Mouse (Mus musculus) ovary, postnatal 14 days (tissue): ENCODE data around the gene Ssbp3.

ENCODE experiments used
- DNase-seq: peaks from one replicate; pipeline ENCODE4 v3.0.0; 2022; ENCODE audit warnings: low spot score

Ssbp3 gene

DNA sequence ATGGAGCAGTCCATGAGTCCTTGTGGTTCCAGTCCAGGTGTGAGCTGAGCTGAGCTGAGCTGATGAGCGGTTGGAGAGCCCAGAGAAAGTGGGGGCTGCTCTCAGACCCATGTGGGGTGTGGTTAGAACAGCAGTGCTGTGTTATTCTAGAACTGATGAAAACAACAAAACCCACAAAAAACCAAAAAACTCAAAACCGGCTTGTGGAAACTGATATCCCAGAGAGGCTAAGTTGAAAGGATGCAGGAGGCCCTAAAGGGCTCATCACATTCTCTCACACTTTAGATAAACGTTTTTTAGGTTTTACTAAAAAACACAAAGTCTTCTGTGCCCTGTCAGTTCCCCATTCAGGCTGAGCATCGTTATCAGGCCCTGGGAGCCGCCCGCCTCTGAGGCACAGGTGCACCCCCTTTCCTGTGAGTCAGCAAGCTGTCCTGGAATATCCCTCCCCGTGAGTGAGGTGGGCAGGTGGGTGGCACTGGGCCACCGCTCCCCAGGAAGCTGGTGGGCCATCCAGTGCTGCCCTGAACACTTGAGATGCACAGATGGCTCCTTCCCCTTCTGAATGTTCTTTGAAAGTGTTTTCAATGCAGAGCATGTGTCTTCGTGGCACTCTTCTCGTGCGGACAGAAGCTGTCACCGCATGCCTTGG lies 24.6 kb downstream of the Ssbp3 start:
- DNase-seq = no peak

GRCm38 (mm10) chr4:106935583-106935935 lies 25.1 kb downstream of the Ssbp3 start:
- DNase-seq = no peak

GRCm38 (mm10) chr4:106936041-106936440 lies 25.5 kb downstream of the Ssbp3 start:
- no peak for DNase-seq

DNA sequence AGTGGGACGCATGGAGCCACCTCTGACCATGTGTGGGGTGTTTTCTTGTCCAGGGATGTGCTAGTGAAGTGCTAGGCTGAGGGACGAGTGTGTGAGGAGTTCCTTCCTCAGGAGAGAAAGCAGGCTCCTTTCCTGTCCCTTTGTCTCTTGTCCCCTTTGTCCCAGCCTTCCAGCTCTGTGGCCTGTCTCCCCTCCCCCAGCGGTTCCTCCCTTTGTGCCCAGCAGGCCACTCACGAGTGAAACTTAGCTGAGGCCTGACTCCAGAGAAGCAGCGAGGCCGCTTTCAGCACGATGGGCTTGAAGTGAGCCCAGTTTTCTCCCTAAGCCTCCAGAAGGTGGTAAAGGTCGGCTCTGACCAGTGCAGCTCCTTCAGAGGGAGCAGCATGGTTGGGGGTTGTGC lies 26.2 kb downstream of the Ssbp3 start:
- no peak for DNase-seq

- no peak for DNase-seq
These were observed 28.2 kb downstream of the Ssbp3 start for GRCm38 (mm10) chr4:106938506-106939222.

DNA sequence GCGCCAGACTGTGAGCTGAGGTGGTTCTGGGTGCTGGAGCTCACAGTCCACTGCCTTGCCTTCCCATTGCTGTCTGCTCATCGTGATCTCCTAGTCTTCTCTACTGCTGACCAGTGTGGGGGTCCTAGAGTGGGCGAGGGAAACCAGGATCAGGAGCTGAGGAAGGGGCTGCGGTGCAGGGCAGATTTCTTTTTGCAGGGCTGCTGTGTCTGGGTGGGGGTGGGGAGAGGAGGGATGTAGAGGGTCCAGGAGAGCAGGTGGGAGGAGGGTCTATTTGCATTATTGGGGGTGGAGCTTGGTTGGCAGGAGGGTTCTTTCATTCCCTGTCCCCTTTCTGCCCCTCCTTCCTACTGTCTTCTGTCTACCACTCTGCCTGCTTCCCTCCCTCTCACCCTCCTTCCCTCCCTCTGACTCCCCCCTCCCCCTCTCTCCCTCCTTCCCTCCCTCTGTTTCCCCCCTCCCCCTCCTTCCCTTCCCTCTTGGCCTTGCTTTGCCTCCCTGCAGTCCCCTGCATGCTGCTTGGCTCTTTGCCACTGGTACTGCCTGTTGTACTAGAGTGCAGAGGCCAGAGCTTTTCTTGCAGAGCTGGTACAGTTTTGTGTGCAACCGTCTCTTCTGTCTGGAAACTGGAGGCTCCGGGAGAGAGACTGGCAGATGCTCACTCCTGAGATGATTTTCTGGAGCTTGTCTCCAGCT lies 28.9 kb downstream of the Ssbp3 start:
- peak; percentile 32 for DNase-seq

GRCm38 (mm10) chr4:106939919-106940227 lies 29.4 kb downstream of the Ssbp3 start:
- DNase-seq = no peak

GRCm38 (mm10) chr4:106940945-106941344 lies 30.4 kb downstream of the Ssbp3 start:
- no peak for DNase-seq

DNA sequence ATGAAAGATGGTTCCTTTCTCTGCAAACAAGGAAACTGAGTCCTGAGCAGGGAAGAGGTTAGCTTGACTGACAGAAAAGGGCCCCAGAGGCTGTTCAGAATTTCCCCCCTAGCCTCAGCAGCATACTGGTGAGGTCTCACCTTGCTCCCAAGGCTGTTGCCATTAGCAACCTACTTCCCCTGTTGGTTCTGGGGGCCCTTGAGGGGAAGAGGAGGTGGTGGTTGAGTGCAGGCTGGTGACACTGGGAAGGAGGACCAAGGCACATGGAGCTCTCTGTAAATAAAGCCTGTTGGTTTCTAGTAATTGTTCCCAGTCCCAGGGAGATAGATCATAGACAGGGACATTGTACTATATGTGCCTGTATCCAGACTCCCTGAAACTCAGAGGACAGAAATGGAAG lies 31.0 kb downstream of the Ssbp3 start:
- DNase-seq = no peak

DNA sequence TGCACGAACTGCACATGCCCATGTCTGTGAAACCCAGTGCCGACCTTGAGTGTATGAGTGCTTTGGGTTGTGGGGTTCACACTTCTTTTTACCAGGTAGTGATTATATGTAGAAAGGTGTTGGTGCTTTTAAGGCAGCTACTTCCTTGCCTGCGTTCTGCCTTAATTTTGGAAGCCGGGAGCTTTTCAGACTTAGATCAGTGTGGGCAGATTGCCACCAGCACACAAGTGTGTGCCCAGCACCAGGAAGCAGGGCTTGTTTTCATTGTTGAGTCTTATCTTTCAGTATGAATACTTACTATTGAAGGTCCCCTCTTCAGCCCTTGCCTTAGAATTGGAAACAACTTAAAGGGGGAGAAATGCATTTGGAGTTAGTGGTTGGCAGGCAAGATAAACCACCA lies 32.0 kb downstream of the Ssbp3 start:
- no peak for DNase-seq

DNA sequence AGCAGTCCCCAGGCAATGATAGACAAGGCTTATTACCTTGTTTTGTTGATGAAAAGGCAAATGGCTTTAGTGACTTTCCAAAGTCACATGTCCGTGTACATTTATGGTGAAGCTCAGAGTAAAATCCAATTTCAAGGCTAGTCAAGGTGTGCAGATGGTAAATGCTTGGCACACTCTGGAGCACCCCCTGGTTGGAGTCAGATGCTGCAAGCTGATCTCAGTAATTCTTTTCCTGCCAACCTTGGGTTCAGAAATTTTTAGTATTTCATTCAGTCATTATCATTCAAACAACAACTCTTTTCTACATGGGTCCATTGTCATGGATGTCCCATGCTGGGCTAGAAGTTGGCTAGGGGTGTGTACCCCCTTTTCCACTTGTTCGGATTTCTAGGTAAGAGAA lies 33.1 kb downstream of the Ssbp3 start:
- no peak for DNase-seq

GRCm38 (mm10) chr4:106944898-106945297 lies 34.4 kb downstream of the Ssbp3 start:
- no peak for DNase-seq

DNA sequence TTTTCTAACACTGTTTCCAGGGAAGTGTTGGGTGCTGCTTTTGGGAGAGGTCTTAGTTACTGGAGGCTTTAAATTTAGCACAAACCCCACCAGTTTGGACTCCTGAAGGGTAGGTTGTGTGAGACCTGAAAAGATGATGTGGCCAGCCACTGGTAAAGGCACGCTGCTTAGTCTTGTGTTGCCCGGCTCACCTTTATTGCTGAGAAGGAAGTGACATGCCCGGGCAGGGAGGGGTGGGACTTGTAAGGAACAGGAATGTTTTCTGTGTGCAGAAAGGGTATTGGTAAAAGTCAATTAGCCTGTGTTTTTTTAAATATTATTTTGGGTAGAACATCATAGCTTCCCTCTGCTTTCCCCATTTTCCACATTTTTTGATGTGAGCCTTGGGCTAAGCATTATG lies 37.2 kb downstream of the Ssbp3 start:
- DNase-seq = no peak

GRCm38 (mm10) chr4:106948546-106948945 lies 38.0 kb downstream of the Ssbp3 start:
- DNase-seq = no peak

DNA sequence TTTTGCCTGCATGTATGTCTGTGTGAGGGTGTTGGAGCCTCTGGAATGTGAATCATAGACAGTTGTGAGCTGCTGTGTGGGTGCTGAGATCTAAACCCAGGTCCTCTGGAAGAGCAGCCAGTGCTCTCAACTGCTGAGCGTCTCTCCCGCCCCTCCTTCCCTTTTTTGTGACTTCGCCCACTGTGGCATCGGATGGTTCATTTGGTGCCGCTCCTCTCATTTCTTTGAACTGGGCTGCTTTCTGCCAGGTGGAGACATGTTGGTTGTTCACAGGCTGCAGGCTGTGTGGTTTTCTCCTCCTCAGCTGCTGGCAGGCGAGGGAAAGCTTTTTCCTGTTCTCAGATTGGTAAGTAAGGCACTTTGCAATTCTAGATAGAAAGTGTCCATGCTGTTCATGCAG lies 38.7 kb downstream of the Ssbp3 start:
- no peak for DNase-seq

- DNase-seq = no peak
These were observed 40.3 kb downstream of the Ssbp3 start for GRCm38 (mm10) chr4:106950801-106951200.

GRCm38 (mm10) chr4:106951455-106951854 lies 41.0 kb downstream of the Ssbp3 start:
- no peak for DNase-seq

GRCm38 (mm10) chr4:106953221-106953620 lies 42.7 kb downstream of the Ssbp3 start:
- no peak for DNase-seq

DNA sequence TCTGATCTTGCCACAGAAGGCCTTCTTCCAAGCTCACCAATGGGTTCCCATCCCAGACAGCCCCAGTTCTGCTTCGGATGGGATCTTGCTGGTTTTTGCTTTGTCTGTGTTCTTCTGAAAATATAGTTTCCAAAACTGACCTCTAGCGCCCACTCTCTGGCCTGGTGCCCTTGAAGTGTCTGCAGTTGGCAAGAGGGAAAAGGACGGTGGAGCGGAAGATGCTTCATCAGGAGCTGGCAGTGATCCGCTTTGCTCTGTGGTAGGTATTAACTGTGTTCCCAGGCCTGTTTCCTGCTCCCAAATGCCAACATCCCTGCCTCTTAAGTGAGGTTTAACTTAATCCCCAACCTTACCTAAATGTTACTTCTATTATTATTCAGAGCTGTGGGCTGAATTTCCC lies 43.3 kb downstream of the Ssbp3 start:
- no peak for DNase-seq

- DNase-seq = no peak
These were observed 45.5 kb downstream of the Ssbp3 start for GRCm38 (mm10) chr4:106955729-106956712.

GRCm38 (mm10) chr4:106958117-106958516 lies 47.6 kb downstream of the Ssbp3 start:
- no peak for DNase-seq

DNA sequence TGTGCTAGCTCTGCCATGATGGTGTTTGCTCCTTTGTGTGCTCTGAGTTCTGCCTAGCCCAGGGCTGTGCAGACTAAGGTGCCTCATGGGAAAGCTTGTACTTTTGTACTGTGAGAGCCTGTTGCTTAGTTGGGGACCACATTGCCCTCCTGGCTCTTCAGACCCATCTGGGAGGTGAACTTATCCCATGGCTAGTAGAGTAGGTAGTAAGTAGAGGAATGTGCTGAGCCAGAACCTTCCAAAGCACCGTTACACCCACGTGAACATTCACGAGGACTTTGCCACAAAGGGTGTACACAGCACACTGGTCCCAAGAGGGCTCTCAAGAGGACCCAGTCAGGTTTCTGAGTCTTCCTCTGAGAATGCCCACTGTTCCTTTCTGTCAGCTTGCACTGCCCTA lies 48.1 kb downstream of the Ssbp3 start:
- DNase-seq = no peak
